Mouse (Mus musculus) limb, embryonic 14.5 days (tissue): ENCODE measurements at regions not wholly inside any gene's neighbourhood (a gene's known extent, or its start where the extent isn't known, plus 50 kb on each side); places are given as distances from the start of the nearest gene placed in this dataset.

Source experiments
- ATAC-seq: fragments of 200-750 bp; cut with Nextera tagmentation; 2 replicates; pipeline ENCODE4 v1.8.0; 2017; ENCODE audit warnings: low read depth, moderate number of reproducible peaks, moderate TSS enrichment; ENCODE audit not compliant: low FRiP score
- DNase-seq: peaks from one replicate; pipeline ENCODE4 v3.0.0-alpha.2; 2015; ENCODE audit warnings: low spot score
- H3K27ac ChIP-seq: fragments of 300-500 bp; sonication (generic); replicated peaks from 2 replicates; pipeline ENCODE4 v1.5.1; 2014; ENCODE audit warnings: low read depth, mild to moderate bottlenecking, low read length, moderate library complexity, mixed read lengths
- H3K27me3 ChIP-seq: fragments of 300-500 bp; sonication (generic); 2 replicates; pipeline ENCODE4 v1.6.1; 2014; ENCODE audit warnings: low read length, mixed read lengths; ENCODE audit not compliant: control insufficient read depth, insufficient read depth
- H3K36me3 ChIP-seq: fragments of 300-500 bp; sonication (generic); 2 replicates; pipeline ENCODE4 v1.6.1; 2014; ENCODE audit warnings: mild to moderate bottlenecking, low read length, moderate library complexity, mixed read lengths; ENCODE audit not compliant: control insufficient read depth, insufficient read depth
- H3K4me1 ChIP-seq: fragments of 300-500 bp; sonication (generic); 2 replicates; pipeline ENCODE4 v1.6.1; 2014; ENCODE audit warnings: antibody characterized with exemption, low read length, mixed read lengths; ENCODE audit not compliant: control insufficient read depth, insufficient read depth
- H3K4me2 ChIP-seq: fragments of 300-500 bp; sonication (generic); replicated peaks from 2 replicates; pipeline ENCODE4 v1.6.1; 2014; ENCODE audit warnings: low read depth, mild to moderate bottlenecking, low read length, moderate library complexity; ENCODE audit not compliant: severe bottlenecking
- H3K4me3 ChIP-seq: fragments of 300-500 bp; sonication (generic); replicated peaks from 2 replicates; pipeline ENCODE4 v1.5.1; 2014; ENCODE audit warnings: low read length
- H3K9ac ChIP-seq: fragments of 300-500 bp; sonication (generic); 2 replicates; pipeline ENCODE4 v1.6.1; 2014; ENCODE audit warnings: mild to moderate bottlenecking, low read depth, low read length, moderate library complexity; ENCODE audit not compliant: severe bottlenecking
- H3K9me3 ChIP-seq: fragments of 300-500 bp; sonication (generic); 2 replicates; pipeline ENCODE4 v1.6.1; 2016; ENCODE audit warnings: low read length; ENCODE audit not compliant: control insufficient read depth
- POLR2A ChIP-seq: fragments of 200-500 bp; IDR thresholded peaks from 2 replicates; pipeline ENCODE4 v1.8.0; 2012; ENCODE audit warnings: inconsistent platforms, mild to moderate bottlenecking, moderate library complexity, borderline replicate concordance; ENCODE audit not compliant: insufficient read depth, insufficient read length; ENCODE audit errors: extremely low read depth
- WGBS: fragments of 180-500 bp; shearing (Covaris S2); extraction: QIAGEN DNeasy Blood & Tissue Kit; methylation state at CpG from one replicate; pipeline ENCODE4 v1.1.7; 2014; 5-methylcytosine and 5-hydroxymethylcytosine counted together

DNA sequence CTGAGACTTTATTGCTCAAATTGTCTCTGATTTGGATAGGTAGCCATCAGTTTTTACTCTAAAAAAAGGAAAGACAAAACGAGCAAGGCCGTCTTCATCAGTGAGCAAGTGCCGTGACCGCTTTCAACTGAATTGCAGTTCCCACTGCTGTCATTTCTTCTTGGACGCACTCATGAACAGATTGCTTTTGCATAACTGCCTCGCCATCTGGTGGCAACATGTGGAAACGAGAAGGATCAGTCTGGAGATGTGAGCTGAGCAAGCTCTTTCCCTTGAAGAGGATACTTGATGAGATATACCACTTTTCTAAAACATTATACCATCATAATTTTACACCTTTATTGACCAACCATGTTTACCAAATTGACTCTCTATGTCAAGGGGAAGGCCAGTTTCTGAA lies 137.7 kb downstream of the Gm9733 start:
- ATAC-seq (peak; percentile 84), DNase-seq (peak; percentile 77)
- H3K4me1 ChIP-seq: peaks cover 3% of the 10 kb centered on the region; the same call in 1 of the 2 replicates
- no peaks in the 10 kb centered on the region for H3K36me3 ChIP-seq
- 4% methylated on average over 7 of the region's 7 CpGs for WGBS
- H3K9ac ChIP-seq: no peak overlapping the region
- H3K9me3 ChIP-seq: no peaks in the 10 kb centered on the region
- H3K4me3 ChIP-seq: no peak overlapping the region
- TF ChIP-seq POLR2A: no peak
- H3K4me2 ChIP-seq: no peak overlapping the region
- H3K27me3 ChIP-seq: no peaks in the 10 kb centered on the region
- H3K27ac ChIP-seq: no peak overlapping the region

GRCm38 (mm10) chr3:15196101-15196500 lies 136.0 kb downstream of the Gm9733 start:
- Histone ChIP-seq H3K27me3 (no peaks in the 10 kb centered on the region), H3K4me2 (no peak overlapping the region), H3K9ac (no peak overlapping the region), H3K4me3 (no peak overlapping the region), H3K27ac (no peak overlapping the region), H3K9me3 (no peaks in the 10 kb centered on the region), H3K36me3 (no peaks in the 10 kb centered on the region), H3K4me1 (peaks cover 3% of the 10 kb centered on the region; the same call in 1 of the 2 replicates)
- no peak for DNase-seq
- no peak for TF ChIP-seq POLR2A
- WGBS: 39% methylated on average over 1 of the region's 1 CpGs
- no peak for ATAC-seq

DNA sequence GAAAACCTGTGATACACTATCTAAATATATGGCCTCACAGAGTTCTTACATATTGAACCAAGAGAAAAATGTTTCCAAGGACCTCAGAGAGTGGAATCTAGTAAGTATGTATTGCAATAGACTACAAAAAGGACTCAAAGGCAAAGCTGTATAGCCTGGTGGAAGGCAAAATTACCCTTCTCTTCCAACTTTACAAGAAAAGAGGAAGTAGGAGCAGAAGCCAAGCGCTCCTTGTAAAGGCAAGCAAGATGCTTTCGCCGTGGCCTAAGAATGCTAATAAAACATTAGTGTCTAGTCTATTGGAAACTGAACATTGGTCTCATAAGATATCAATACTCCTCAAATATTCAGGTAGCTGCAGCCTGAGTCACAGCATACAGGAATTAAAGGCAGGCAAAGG lies 134.0 kb downstream of the Gm9733 start:
- WGBS: 61% methylated on average over 3 of the region's 3 CpGs
- DNase-seq: no peak

GRCm38 (mm10) chr3:15200309-15200708 lies 131.8 kb downstream of the Gm9733 start:
- Histone ChIP-seq H3K4me1 (peaks cover 3% of the 10 kb centered on the region; the same call in 1 of the 2 replicates), H3K4me3 (no peak overlapping the region), H3K36me3 (no peaks in the 10 kb centered on the region), H3K27me3 (no peaks in the 10 kb centered on the region), H3K4me2 (no peak overlapping the region), H3K27ac (no peak overlapping the region), H3K9ac (no peak overlapping the region), H3K9me3 (no peaks in the 10 kb centered on the region)
- DNase-seq: no peak
- no peak for ATAC-seq
- WGBS: 63% methylated on average over 1 of the region's 1 CpGs
- TF ChIP-seq POLR2A: no peak

More for the DNA sequence above, 134.0 kb downstream of the Gm9733 start:
- Histone ChIP-seq H3K27ac (no peak overlapping the region), H3K9ac (no peak overlapping the region), H3K4me1 (peaks cover 3% of the 10 kb centered on the region; the same call in 1 of the 2 replicates), H3K4me2 (no peak overlapping the region), H3K36me3 (no peaks in the 10 kb centered on the region), H3K27me3 (no peaks in the 10 kb centered on the region), H3K9me3 (no peaks in the 10 kb centered on the region), H3K4me3 (no peak overlapping the region)
- no peak for TF ChIP-seq POLR2A
- ATAC-seq: no peak

DNA sequence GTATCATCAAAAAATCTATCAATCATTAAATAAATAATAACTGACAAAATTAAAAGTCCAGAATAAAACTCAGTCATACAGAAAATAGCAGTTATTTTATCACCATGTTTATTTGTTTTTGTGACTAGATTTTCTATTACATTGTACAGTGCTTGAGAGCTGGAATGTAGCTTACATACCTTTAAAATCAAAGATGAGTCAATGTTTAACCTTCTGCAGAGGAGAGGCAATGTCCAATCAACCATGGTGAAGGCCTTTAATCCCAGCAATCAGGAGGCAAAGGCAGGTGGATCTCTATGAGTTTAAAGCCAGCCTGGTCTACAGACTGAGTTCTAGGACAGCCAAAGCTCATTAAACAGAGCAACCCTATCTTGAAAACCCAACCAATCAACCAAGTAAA lies 131.1 kb downstream of the Gm9733 start:
- Histone ChIP-seq H3K36me3 (no peaks in the 10 kb centered on the region), H3K27ac (no peak overlapping the region), H3K4me3 (no peak overlapping the region), H3K4me2 (no peak overlapping the region), H3K9ac (no peak overlapping the region), H3K27me3 (no peaks in the 10 kb centered on the region), H3K4me1 (peaks cover 3% of the 10 kb centered on the region; the same call in 1 of the 2 replicates), H3K9me3 (no peaks in the 10 kb centered on the region)
- DNase-seq: no peak
- TF ChIP-seq POLR2A: no peak
- no peak for ATAC-seq

DNA sequence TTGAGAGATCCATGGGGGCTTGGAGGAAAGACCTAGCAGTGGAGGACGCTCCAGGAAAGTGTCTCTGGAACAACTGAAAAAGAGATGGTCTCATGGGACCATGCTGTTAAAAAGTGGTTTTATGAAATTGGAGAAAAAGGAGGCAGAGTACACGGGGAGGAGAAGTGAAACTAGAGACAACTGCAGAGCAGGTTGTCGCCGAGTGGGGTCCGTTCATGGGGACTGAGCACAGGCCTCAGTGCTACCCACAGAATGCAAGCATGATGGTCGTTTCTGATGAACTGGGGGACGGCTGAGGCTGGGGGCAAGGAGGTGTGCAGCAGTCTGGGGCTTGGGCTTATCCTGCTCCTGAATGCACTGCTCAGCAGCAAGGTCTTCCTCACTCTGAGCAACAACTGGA lies 129.3 kb downstream of the Gm9733 start:
- no peaks in the 10 kb centered on the region for H3K9me3 ChIP-seq
- no peaks in the 10 kb centered on the region for H3K36me3 ChIP-seq
- no peak for ATAC-seq
- no peak overlapping the region for H3K4me3 ChIP-seq
- no peak overlapping the region for H3K4me2 ChIP-seq
- H3K9ac ChIP-seq: no peak overlapping the region
- H3K27ac ChIP-seq: no peak overlapping the region
- TF ChIP-seq POLR2A: no peak
- no peak for DNase-seq
- H3K4me1 ChIP-seq: peaks cover 3% of the 10 kb centered on the region; the same call in 1 of the 2 replicates
- WGBS: 68% methylated on average over 7 of the region's 7 CpGs
- H3K27me3 ChIP-seq: no peaks in the 10 kb centered on the region
